Mouse (Mus musculus): ENCODE data around the gene Idh1.

- no peak for TF ChIP-seq POLR2A (IDR thresholded peaks at IDR 0.05; ENCODE audit: control insufficient read depth, low read depth, low read length)
- no peak for TF ChIP-seq CTCF (IDR thresholded peaks at IDR 0.05; ENCODE audit: control insufficient read depth, insufficient read depth, insufficient replicate concordance, low read depth, low read length)
Observed at GRCm38 (mm10) chr1:65147971-65148370, 38.3 kb downstream of the Idh1 start.
